Mouse (Mus musculus): ENCODE measurements around the gene Acer2. TPM values are rescaled to one million over a fixed set of nuclear protein-coding genes. Genes with fewer than 3 reads are reported as not detected.

Acer2 gene
- total RNA-seq, 2 experiments from 2014 or later, result 5.1 to 6.9 TPM

DNA sequence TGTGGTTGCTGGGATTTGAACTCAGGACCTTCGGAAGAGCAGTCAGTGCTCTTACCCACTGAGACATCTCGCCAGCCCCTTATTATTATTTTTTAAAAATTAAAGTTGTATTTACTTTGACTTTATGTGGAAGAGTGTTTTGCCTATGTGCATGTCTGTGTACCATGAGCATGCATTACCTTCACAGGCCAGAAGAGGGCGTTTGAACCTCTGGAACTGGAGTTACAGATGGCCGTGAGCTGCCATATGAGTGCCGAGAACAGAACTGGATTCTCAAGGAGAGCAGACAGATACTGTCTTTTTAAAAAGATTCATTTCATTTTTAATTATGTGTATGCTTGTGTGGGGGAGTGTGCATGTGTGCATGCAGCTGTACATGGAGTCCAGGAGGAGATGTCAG lies 13.7 kb downstream of the Acer2 start:
- DNase-seq, result no peak

DNA sequence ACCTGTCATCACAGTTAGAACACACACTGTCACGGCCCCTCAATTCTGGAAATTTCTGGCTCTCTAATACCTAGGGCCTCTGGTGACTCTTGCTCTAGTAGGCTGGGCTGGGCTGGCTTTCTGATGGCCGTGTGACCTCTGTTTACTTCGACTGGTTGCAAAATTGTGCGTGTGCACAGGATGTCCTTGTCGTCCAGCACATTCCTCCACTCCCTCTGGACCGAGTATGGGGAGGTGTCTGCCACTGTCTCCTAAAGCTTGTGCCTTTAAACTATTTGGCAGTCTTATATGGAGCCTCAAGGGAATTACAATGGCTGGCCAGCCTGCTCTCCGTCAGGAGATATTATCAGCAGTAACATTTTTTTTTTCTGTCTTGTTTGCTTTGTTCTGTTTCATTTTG lies 23.2 kb downstream of the Acer2 start:
- no peak for DNase-seq

DNA sequence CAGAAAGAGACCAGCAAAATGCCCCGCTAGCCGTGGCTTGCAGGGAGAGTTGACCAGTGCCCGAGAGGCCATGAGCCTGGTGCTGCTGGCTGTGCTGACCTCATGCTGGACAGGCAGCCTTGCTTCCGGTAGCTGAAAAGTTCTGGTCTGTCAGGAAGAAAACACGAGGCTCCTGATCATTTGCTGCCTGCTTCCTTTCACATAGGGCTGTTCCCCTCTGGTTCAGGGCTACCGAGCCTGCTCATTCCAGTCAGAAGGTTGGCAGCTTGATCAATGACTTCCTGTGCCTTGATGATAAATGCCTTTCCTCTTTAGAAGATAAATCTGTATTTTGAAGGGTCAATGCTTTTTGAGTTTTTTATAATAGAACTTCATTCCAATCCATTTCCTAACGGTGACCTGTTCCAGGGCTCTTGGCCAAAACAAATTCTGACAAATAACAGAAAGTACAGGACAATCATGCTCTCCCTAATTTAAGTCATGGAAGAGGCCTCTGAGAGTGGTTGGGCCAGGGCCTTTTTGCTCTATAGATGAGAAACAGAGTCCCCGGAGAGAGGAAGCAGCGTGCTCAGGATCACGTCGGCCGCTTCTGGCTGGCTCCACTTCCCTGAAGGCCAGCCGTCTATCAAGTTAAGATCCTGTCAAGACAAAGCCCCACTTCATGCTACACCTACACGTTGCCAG lies 24.7 kb downstream of the Acer2 start:
- DNase-seq, result no peak

DNA sequence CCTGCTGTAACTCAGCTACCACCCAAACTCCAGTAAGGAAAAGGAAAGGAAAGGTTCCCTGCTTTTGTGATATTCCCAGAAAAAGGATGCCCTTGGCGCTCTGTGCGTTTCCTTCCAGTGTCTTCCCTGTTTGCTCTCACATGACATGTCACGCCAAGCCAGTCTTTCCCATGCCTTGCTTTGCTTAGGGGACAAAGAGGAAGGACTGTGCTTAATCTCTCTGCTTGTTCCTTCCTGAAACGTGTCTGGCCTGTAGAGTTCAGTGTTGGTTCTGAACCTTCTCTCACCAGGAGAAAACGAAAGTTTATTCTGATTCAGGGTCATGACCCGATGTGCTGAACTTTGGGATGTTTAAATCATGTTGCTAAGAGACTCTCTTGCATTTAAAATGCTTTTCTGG lies 28.2 kb downstream of the Acer2 start:
- no peak for DNase-seq

DNA sequence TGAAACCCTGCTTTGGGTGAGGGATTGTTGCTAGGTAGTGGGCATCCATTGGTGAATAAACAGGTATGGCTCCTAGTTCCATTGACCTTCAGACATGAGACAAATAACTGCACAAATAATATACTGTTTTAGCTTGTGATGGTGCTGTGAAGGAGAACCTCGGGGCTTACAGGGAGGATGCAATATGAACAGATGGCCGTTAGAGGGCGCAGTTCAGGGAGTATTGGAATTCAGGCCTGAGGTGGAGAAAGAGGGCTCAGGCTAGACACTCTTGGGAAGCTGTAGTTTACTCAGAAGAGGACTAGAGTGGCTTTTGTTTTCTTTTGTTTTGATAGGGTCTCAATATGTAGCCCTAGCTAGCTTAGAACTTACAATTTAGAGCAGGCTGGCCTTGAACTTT lies 30.8 kb downstream of the Acer2 start:
- DNase-seq, result no peak

DNA sequence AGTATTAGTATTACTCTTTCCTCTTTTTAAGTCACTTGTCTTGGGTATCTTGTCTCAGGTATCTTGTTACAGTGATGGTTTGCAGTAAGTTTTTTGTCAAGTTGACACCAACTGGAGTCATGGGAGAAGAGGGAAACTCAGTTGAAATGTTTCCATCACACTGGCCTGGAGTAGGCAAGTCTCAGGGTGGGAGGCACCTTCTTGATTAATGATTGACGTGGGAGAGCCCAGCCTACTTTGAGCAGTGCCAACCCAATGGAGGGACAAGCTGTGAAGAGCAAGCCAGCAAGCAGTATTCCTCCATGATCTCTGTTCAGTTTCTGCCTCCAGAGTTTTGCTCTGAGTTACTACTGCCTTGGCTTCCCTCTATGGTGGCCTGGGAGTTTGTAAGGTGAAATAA lies 31.7 kb downstream of the Acer2 start:
- no peak for DNase-seq

DNA sequence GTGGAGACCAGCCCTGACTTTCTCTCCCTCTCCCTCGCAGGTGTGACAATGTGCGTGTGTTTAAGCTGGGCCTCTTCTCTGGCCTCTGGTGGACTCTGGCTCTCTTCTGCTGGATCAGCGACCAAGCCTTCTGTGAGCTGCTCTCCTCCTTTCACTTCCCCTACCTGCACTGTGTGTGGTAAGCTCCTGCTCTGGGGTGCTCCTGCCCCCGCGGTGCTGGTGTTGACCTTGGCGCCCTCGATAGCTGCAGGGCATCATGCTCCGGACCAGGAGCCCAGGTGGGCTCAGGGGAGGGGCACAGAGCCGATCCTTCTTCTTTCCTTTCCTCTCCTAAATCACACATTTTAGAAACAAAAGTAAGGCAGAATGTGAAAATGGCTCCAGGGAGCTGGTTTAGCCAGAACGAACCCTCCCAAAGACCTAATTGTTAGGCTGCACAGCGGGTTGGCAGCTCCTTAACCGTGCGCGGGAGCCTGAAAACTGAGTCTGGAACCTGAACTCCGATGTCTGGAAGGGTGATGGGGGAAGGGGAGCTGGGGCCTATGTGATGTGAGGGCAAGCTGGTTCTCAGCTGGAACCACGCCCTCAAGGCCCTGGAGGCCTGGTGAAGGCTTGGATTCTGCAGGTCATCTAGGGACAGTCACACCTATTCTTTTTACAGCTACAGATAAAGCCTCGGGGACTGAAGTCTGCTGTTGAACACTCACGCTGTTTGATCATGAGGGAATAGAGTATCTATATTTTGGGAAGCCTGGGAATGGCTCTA lies 37.6 kb downstream of the Acer2 start:
- no peak for DNase-seq

DNA sequence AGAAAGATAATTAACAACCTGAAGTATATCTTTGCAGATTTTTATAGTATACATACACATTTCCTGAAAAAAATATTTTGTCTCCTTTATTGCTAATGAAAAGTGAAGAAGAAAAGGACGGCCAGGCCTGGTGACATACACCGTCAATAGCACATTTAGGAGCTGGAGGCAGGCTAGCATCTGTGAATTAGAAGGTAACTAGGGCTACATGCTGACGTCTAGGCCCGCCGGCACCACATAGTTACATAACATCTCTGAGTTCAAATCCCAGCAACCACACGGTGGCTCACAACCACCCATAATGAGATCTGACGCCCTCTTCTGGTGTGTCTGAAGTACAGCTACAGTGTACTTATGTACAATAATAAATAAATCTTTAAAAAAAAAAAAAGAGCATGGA lies 38.6 kb downstream of the Acer2 start:
- DNase-seq, result no peak

DNA sequence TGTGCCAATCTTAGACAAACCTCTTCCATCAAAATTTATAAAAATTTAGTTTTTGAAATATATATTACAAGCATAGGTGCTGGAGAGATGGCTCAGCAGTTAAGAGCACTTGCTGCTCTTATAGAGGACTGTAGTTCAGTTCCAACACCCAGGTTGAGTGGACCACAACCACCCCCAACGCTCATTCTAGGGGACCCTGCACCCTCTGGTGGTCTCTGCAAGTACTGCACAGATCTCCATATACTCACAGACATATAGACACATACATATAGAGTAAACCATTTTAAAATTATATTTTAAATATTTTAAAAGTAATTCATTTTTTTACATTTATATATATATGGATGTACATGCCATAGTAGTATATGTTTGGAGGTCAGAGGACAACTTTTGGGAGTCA lies 41.9 kb downstream of the Acer2 start:
- DNase-seq, result no peak

DNA sequence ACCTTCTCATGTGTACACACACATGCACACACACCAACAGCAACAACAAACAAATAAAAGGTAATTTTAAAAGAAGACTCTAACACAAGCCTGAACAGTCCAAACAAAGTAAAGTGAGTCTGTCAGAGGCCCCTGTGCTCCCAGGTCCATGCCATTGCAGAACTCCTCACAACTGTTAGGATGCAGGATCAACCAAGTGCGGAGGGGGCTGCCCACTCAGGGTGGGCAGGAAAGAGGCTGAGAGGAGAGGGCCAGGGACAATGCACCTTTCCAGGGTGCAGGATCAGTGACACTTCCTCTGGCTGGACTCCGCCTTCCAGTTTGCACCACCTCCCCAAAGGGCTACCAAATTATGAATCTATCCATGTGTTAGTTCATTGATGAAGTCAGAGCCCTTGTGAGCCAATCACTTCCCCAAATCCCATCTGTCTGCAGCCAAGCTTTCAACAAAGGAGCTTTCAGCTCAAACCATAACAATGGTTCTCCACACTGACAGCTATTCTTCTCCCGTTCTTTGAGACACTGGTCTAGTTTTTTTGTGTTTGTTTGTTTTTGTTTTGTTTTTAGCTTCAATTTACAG lies 49.4 kb downstream of the Acer2 start:
- no peak for DNase-seq

DNA sequence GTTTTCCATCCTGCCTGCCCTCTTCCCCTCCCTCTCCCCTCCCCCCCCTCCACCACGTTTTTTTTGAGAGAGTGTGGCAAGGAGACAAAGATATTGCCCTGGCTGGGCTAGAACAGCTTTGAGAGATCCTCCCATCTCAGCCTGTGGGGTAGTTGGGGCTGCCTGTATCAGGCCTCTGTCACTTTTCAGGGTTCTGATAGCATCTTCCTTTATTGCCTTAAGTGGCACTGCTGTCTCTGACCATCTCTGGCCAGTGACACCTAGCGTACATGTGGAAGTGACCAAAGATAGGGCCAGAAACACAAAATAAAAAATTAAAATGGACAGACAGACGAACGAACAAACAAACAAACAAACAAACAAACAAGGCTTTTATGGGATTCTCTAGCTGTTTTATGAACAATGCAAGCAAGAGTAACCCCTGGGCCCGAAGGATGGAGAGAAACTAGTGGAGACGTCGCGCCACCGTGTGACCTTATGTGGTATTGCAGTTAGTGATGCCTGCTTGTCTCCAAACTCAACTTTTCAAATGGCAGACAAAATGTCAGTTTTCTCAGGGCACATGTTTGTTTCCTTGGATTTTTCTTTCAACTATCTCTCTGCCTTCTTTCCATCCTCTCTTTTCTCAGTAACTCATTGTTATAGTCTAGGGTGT lies 50.7 kb downstream of the Acer2 start:
- peak; percentile 71 to 80 for DNase-seq

DNA sequence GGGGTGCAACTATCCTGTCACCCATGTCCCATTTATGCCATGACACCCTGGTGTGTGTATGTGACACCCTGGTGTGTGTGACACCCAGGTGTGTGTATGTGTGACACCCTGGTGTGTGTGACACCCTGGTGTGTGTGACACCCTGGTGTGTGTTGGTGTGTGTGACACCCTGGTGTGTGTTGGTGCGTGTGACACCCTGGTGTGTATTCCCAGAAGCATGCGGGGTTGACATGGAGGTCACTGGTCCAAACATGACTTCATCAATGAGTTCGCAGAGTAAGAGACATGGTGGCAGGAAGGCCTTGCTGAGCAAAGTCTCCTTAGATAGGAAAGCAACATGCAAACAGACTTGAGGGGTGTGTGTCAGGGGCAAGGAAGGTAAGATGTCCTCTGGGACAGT lies 52.8 kb downstream of the Acer2 start:
- no peak for DNase-seq

DNA sequence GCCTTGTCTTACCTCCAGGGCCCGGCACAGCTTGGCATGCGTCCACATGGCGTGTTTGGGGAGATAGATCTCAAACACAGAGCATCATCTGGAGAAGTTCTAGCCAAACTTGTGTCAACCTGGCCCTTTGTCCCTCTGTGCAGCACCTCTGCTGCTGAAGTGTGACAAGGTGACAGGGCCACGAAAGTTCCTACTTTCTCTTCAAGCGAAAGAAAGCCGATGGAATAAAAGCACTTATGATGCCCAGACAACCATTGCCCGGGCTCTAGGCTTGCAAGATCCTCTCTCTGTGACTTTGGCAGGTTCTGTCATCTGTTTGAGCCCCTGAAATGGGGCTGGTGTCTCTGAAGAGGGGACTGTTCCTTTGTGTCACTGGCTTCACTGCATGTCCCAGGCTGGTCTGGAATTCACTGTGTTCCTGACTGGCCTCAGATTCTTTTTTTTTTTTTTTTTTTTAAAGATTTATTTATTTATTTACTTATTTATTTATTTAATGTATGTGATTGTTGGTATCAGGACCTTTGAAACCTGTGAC lies 56.0 kb downstream of the Acer2 start:
- no peak for DNase-seq

DNA sequence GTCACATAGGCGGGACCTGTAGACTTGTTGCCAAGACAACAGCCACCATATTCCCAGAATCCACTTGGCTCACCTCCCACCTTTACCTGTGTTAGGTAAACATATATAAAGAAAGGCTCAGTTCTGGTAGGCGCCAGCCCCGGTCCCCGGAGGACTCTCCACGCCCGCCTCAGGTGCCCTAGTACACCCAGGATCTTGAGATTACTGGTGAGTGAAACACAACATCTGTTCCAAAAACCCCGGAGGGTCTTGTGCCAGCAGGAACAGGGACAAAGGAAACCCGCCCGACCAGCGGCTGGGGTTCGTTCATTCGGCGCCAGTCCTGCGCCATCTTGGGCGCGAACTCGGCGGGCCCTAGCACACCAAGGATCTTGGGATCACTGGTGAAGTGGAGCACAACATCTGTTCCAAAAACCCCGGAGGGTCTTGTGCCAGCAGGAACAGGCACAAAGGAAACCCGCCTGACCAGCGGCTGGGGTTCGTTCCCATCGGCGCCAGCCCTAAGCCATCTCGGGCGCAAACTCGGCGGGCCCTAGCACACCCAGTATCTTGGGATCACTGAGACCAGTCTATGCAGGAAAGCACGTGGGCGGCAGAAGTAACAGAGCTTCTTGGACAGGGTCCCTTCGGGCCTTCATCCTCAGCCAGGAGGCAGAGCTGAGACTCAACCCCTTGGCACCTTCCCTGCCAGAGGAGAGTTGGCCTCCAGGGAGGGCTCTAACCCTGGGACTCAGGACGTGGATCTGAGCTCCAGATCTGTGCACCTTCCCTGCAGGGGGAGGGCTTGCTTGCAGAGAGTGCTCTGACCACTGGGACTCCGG lies 56.6 kb downstream of the Acer2 start:
- DNase-seq, result peak; percentile 23 to 39

DNA sequence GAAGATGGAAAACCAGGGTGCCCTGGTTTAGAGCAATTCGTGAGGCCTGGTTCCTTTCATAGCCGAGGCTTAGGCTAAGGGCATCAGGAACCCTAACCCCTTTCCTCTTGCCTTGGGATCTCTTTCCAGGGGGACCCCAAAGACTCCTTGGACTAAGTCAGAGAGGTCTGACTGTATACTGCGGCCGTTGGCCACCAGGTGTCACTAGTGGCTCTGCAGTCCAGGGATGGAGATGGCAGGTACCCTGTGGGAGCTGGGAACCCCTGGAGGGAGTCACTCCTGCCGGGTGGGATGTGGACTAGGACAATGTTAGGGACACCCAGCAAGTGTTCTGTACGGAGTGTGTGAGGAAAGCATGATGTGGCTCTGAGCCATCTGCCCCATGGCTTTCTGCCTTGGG lies 58.8 kb downstream of the Acer2 start:
- DNase-seq, result no peak

DNA sequence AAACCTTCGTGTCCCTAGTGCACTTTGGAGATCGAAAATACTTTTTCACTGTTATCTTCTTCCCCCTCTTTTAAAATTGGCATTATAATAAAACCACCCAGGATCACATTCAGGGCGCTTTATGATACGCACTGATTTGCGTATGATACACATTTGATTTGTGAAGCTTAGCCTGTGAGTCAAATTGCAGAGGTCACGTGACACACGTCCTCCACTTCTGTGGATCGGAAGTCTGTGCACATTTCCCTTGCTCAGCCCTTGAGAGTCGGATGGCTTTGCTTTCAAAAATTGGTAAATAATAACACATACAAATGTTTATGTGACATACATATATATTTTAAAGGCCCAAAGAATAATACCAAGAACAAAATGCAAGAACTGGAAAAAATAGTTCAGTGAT lies 62.0 kb downstream of the Acer2 start:
- no peak for DNase-seq

DNA sequence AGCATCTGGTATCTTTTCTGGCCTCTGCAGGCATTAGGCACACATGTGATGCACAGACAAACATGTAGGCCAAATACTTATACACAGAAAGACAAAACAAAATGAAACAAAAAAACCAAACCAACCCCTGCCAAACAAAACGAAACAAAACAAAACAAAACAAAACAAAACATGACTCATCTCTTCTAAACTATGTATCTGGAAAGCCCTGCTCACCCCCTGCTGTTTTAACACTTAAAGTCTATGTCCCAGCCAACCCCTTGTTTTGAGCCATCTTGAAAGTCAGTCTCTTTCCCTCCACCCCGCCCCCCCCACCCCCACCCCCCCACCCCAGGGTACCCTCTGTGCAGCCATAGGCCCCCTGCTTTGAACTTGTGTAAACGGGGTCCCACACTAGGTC lies 62.5 kb downstream of the Acer2 start:
- DNase-seq, result no peak

DNA sequence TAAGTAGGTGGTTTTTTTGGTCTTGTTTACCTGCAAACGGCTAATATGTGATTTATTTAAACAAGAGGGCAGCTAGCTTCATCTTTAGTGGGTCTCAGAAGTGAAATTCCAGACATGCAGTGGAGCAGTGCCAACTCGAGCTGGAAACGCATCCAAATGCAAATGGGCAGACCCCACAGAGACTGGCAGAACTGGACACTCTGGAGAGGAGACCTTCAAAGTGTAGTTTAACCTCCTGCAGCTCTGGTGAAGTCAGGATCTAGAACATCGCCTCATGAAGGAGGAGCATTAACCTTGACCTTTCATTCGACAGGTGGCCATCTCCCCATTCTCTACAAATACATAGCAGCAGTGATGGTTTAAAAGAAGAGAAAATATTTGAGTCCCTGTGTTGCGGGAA lies 68.5 kb downstream of the Acer2 start:
- no peak for DNase-seq

DNA sequence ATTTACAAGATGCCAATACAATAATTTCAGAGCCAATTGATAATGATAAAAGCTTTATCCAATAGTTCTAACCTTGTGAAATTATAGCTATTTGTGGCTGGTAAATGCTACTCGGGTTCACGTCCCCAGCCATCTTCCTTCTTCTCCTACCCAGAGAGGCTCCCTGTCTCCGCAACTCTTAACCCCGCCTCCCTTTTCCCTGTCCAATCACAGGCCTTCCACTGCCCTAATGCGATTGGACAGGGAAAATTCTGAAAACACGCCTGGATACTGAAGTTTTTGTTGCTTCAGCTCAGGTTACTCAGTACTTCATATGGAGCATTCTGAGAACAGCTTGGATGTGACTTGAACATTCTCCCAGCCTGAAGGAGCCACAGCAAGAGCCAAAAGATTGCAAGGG lies 69.1 kb downstream of the Acer2 start:
- no peak for DNase-seq

DNA sequence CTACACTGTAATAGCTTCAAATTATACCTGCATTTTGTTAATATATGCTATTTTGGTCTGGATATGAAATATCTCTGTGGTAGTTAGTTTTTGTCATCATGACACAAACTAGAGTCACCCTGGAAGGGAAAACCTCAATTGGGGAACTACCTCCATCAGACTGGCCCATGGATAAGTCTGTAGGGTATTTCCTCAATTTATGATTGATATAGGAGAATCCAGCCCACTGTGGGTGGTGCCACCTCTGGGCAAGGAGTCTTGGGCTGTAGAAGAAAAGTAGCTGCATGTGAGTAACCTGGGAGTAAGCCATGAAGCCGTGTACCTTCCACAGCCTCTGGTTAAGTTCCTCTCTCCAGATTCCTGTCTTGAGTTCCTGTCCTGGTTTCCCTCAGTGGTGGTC lies 74.6 kb downstream of the Acer2 start:
- DNase-seq, result no peak

DNA sequence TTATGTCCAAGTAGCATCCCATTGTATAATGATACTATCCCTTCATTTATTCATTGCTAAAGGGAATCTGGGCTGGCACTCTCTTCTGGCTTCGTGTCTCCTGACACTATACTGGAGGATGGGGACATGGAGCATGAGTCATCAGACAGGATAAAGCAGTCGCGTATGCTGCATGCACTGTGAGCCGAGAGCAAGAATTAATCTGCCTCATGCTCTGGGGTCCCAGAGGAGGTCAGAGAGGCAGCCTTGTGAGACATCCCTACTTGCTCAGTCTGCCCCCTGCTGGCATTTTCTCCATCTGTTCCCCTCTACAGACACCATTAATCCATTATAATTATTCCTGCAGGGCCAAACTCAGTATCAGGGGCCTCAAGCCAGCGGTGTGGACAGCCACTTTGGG lies 79.3 kb downstream of the Acer2 start:
- DNase-seq, result no peak

DNA sequence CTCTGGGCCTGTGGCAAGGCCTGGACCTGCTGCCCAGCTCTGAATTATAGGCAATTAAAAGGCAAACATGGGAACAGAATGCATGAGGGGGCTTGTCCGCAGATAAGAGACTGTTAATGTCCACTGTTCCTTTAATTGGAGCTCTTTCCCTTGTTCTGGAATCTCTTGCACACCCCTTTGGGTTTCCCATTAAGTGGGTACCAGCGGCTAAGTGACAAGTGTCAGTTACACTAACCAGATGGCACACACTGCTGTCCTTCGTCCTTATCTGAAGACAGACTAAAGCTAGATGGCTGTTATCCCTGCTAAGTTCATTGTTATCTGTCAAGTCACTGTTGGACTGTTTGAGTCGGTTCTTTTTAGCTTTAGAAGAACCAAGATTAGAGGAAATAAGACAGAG lies 81.3 kb downstream of the Acer2 start:
- DNase-seq, result no peak
